Mouse (Mus musculus): ENCODE measurements at regions not wholly inside any gene's neighbourhood (a gene's known extent, or its start where the extent isn't known, plus 50 kb on each side); places are given as distances from the start of the nearest gene placed in this dataset.

DNA sequence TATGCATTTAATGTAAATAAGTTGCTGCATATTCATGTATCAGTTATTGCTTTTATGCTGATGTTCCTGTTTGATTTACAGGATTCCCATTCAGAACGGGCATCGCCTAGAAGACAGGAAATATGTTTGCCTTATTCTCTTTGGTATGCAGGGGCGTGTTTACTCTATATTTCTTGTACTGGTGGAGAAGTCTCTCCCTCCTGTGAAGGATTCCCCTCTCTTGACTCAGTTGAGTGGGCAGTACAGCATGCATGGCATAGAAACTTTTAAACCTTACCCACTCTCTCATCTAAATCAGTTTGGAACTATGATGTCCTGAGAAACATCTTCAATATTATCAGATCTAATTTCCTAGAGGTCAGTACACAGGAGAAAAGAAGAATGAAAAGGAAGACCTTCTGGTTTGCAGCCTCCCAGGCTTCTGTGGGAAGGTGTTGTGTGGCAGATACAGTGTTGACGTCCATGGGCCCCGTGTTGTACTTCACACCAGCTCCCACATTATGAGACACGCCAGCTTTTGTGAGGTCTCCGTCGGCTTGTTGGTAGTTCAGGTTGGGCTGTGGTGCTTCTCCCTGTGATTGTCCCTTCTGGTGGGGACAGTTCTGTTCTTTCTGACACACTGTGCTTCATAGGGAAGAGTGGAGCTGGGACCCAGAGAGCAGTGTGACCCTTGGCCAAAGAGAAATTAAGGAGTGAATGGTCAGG is 58.4 kb upstream of the Ptprm start:
- ATAC-seq, result no peak
- Histone ChIP-seq H3K4me1 (ENCODE audit: control insufficient read depth, insufficient read depth, low read depth, low read length) (no peaks in the 10 kb centered on the region), H3K27me3 (replicated peaks; ENCODE audit: control insufficient read depth, insufficient read depth, low read length) (no peaks in the 10 kb centered on the region), H3K9me3 (ENCODE audit: control insufficient read depth, low read length) (no peaks in the 10 kb centered on the region), H3K4me2 (ENCODE audit: low read length) (no peak overlapping the region), H3K9ac (ENCODE audit: low read depth, low read length) (no peak overlapping the region), H3K36me3 (ENCODE audit: control insufficient read depth, insufficient read depth, low read length) (no peaks in the 10 kb centered on the region), H3K4me3 (ENCODE audit: low read length) (no peak overlapping the region), H3K27ac (ENCODE audit: low read depth, low read length) (no peak overlapping the region)
- 88% methylated on average over 8 of the region's 8 CpGs for WGBS

DNA sequence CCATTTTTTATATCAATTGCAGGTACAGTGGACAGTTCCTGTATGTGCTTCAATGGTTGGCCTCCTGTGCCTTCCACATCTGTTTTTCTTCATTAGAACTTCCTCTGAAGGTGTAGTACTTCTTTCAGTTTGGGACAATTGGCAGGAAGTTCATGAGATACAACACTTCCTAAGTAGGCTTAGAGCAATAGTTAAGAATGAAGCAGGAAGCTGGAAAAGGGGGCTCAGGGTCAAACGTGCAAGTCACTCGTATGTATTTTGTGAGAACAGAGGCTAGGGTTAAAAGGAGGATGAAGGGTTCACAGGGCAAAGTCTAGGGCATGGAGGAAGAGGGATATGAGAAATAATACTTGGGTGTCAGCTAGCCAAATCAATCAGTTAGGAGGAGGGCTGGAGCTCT is 55.7 kb upstream of the Ptprm start:
- no peaks in the 10 kb centered on the region for H3K9me3 ChIP-seq (ENCODE audit: control insufficient read depth, low read length)
- H3K27ac ChIP-seq (ENCODE audit: low read depth, low read length), result no peak overlapping the region
- WGBS, result 91% methylated on average over 2 of the region's 2 CpGs
- ATAC-seq, result no peak
- H3K9ac ChIP-seq (ENCODE audit: low read depth, low read length), result no peak overlapping the region
- H3K4me1 ChIP-seq (ENCODE audit: control insufficient read depth, insufficient read depth, low read depth, low read length), result no peaks in the 10 kb centered on the region
- H3K27me3 ChIP-seq (replicated peaks; ENCODE audit: control insufficient read depth, insufficient read depth, low read length), result no peaks in the 10 kb centered on the region
- H3K4me2 ChIP-seq (ENCODE audit: low read length), result no peak overlapping the region
- H3K4me3 ChIP-seq (ENCODE audit: low read length), result no peak overlapping the region
- H3K36me3 ChIP-seq (ENCODE audit: control insufficient read depth, insufficient read depth, low read length), result no peaks in the 10 kb centered on the region

DNA sequence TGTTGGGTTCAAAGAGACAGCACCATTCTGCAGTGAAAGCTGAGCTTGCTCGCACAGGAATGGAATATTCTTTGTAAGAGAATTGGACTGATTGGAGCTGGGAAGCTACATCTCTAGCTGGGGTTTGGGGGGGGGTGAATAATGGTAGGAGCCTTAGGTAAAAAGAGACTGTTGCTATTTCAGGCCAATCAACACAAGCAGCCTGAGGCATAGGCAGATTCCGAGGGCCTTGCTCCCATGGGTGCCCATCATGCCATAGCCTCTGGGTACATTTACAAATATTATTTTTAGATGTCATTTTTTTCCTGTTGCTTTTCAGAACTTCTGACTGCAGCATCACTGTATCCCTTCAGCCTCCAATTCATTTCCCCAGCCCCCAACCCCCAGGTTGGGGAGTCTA is 51.7 kb upstream of the Ptprm start:
- no peak overlapping the region for H3K27ac ChIP-seq (ENCODE audit: low read depth, low read length)
- H3K4me3 ChIP-seq (ENCODE audit: low read length), result no peak overlapping the region
- no peaks in the 10 kb centered on the region for H3K36me3 ChIP-seq (ENCODE audit: control insufficient read depth, insufficient read depth, low read length)
- 52% methylated on average over 2 of the region's 2 CpGs for WGBS
- no peak for ATAC-seq
- H3K4me1 ChIP-seq (ENCODE audit: control insufficient read depth, insufficient read depth, low read depth, low read length), result no peaks in the 10 kb centered on the region
- H3K27me3 ChIP-seq (replicated peaks; ENCODE audit: control insufficient read depth, insufficient read depth, low read length), result no peaks in the 10 kb centered on the region
- no peaks in the 10 kb centered on the region for H3K9me3 ChIP-seq (ENCODE audit: control insufficient read depth, low read length)
- no peak overlapping the region for H3K4me2 ChIP-seq (ENCODE audit: low read length)
- H3K9ac ChIP-seq (ENCODE audit: low read depth, low read length), result no peak overlapping the region
